Mouse (Mus musculus): ENCODE data around the gene Lyrm4. TPM values are rescaled to one million over a fixed set of nuclear protein-coding genes. Genes with fewer than 3 reads are reported as not detected.
"Not testable (repeated sequence)": the region's sequence is repeated elsewhere in the genome, so short reads cannot be mapped to it uniquely, and the experiment has no call there.

Lyrm4 gene
- polyA plus RNA-seq, 1 experiment from 2014 or later, result 31.6 TPM

DNA sequence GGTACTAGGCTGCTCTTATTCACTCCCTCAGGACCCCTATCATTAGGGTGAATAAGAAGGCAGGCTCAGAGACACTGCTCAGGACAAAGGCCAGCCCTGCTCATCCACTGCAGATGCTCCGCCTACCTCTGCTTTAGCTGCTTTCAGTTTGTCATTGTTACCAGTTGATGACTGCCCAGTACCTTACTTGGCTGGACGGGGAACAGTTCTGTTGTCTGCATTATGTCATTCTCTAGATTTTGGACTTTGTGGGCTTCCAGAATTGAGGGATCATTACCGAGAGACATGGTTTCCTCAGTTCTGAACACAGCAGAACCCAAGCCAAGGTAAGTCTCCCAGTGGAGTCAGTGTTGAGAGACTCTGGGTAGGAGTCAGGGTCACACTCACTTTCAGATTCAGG is 122.1 kb downstream of the Lyrm4 start:
- 77% methylated on average over 3 of the region's 3 CpGs for WGBS
- Histone ChIP-seq H3K27me3 (ENCODE audit: control insufficient read depth, insufficient read depth, low read length) (no peaks in the 10 kb centered on the region), H3K36me3 (ENCODE audit: control insufficient read depth, insufficient read depth, low read length) (no peaks in the 10 kb centered on the region), H3K27ac (replicated peaks in 1 of 2; ENCODE audit: control insufficient read depth in 1 of 2, insufficient read depth in 1 of 2, low read depth in 2 of 2, low read length in 2 of 2) (peak overlapping the region; percentile 48 to 66; a peak in 3 of 4 replicates), H3K9me3 (ENCODE audit: control insufficient read depth, low read length) (no peaks in the 10 kb centered on the region), H3K4me1 (ENCODE audit: control insufficient read depth in 2 of 2, insufficient read depth in 2 of 2, low read length in 2 of 2) (peaks cover 31 to 57% of the 10 kb centered on the region in 2 experiments), H3K4me3 (ENCODE audit: control insufficient read depth in 1 of 2, insufficient read depth in 1 of 2, low read depth in 1 of 2, low read length in 2 of 2) (no peak overlapping the region), H3K4me2 (ENCODE audit: low read length) (no peak overlapping the region), H3K9ac (ENCODE audit: low read length) (peak overlapping the region; percentile 38; the same call in 1 of the 2 replicates)
- no peak for ATAC-seq (ENCODE audit: insufficient number of reproducible peaks, insufficient read depth, low FRiP score, low read depth)

DNA sequence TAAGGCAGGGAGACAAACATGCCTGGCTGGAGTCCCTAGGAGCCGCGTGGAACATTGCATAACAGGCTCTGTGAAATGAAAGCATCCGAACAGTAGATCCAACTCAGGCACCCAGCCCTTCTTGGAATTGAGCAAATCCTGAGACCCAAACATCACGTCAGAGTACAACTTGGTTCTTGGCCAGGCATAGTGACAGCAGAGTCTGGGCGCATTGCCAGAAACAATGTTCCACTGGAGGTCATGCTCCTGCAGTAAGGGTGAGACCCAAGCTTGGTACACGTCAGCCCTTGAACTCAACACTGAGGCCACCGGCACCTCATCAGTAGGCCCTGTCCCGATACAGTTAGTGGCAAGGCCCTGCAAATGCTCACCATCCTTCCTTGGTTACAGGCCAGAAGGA is 123.3 kb downstream of the Lyrm4 start:
- H3K27ac ChIP-seq (replicated peaks in 1 of 2; ENCODE audit: control insufficient read depth in 1 of 2, insufficient read depth in 1 of 2, low read depth in 2 of 2, low read length in 2 of 2), result peak overlapping the region; percentile 15 to 63
- no peak overlapping the region for H3K4me3 ChIP-seq (ENCODE audit: control insufficient read depth in 1 of 2, insufficient read depth in 1 of 2, low read depth in 1 of 2, low read length in 2 of 2)
- H3K36me3 ChIP-seq (ENCODE audit: control insufficient read depth, insufficient read depth, low read length), result no peaks in the 10 kb centered on the region
- ATAC-seq (ENCODE audit: insufficient number of reproducible peaks, insufficient read depth, low FRiP score, low read depth), result peak; percentile 83
- H3K4me1 ChIP-seq (ENCODE audit: control insufficient read depth in 2 of 2, insufficient read depth in 2 of 2, low read length in 2 of 2), result peaks cover 33 to 66% of the 10 kb centered on the region in 2 experiments
- H3K4me2 ChIP-seq (ENCODE audit: low read length), result no peak overlapping the region
- H3K9ac ChIP-seq (ENCODE audit: low read length), result no peak overlapping the region
- H3K27me3 ChIP-seq (ENCODE audit: control insufficient read depth, insufficient read depth, low read length), result no peaks in the 10 kb centered on the region
- 19% methylated on average over 8 of the region's 8 CpGs for WGBS
- H3K9me3 ChIP-seq (ENCODE audit: control insufficient read depth, low read length), result no peaks in the 10 kb centered on the region

DNA sequence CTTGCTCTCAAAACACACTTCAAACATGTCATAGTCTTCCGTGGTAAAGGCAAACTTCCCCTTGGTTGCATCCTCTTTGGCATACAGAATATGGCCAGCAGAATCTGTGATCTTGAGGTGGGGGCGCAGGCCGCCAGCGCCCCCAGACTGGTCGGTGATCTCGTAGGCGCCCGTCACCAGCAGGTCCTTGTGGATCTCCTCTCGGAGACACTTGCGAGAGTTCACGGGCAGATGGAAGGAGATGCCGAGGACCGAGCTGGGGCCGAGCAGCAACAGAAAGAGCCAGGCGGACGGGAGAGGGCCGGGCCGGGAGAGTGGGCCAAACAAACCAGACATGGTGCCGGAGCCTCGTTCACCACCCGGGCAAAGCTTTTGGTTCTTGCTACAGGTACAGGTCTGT is 126.1 kb downstream of the Lyrm4 start:
- H3K4me1 ChIP-seq (ENCODE audit: control insufficient read depth in 2 of 2, insufficient read depth in 2 of 2, low read length in 2 of 2), result peaks cover 30 to 58% of the 10 kb centered on the region in 2 experiments

DNA sequence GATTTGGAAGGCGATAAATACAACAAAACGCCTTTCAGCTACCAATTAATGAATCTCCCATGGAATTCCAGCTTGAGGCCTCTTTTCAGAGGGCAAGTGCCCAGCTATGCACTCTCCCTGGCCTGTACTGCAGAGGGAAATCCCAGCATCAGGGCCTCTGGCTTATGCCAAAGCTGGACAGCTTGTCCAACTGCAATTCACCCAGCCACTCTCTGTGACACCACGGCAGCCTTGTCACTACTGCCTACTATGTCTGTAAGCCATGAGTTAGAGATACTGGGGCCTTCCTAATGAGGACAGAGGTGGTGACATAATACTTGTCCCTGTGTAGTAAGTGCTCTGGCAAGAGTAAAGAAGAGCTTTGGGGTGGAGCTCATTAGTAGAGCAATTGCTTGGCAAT is 128.0 kb downstream of the Lyrm4 start:
- no peak overlapping the region for H3K4me2 ChIP-seq (ENCODE audit: low read length)
- H3K9ac ChIP-seq (ENCODE audit: low read length), result no peak overlapping the region
- WGBS, result 33% methylated on average over 3 of the region's 3 CpGs
- peak overlapping the region in 1 of 2 experiments; percentile 29; a peak in 3 of 4 replicates for H3K27ac ChIP-seq (replicated peaks in 1 of 2; ENCODE audit: control insufficient read depth in 1 of 2, insufficient read depth in 1 of 2, low read depth in 2 of 2, low read length in 2 of 2)
- peaks cover 16 to 40% of the 10 kb centered on the region in 2 experiments for H3K4me1 ChIP-seq (ENCODE audit: control insufficient read depth in 2 of 2, insufficient read depth in 2 of 2, low read length in 2 of 2)
- H3K36me3 ChIP-seq (ENCODE audit: control insufficient read depth, insufficient read depth, low read length), result no peaks in the 10 kb centered on the region
- no peaks in the 10 kb centered on the region for H3K9me3 ChIP-seq (ENCODE audit: control insufficient read depth, low read length)
- no peaks in the 10 kb centered on the region for H3K27me3 ChIP-seq (ENCODE audit: control insufficient read depth, insufficient read depth, low read length)
- H3K4me3 ChIP-seq (ENCODE audit: control insufficient read depth in 1 of 2, insufficient read depth in 1 of 2, low read depth in 1 of 2, low read length in 2 of 2), result no peak overlapping the region
- ATAC-seq (ENCODE audit: insufficient number of reproducible peaks, insufficient read depth, low FRiP score, low read depth), result no peak

More for the DNA sequence above, 126.1 kb downstream of the Lyrm4 start:
- WGBS, result 95% methylated on average over 19 of the region's 21 CpGs
- not testable (repeated sequence) for H3K27me3 ChIP-seq (ENCODE audit: control insufficient read depth, insufficient read depth, low read length); H3K36me3 ChIP-seq (ENCODE audit: control insufficient read depth, insufficient read depth, low read length); ATAC-seq (ENCODE audit: insufficient number of reproducible peaks, insufficient read depth, low FRiP score, low read depth); H3K4me2 ChIP-seq (ENCODE audit: low read length); H3K9ac ChIP-seq (ENCODE audit: low read length); H3K27ac ChIP-seq (replicated peaks in 1 of 2; ENCODE audit: control insufficient read depth in 1 of 2, insufficient read depth in 1 of 2, low read depth in 2 of 2, low read length in 2 of 2); H3K4me3 ChIP-seq (ENCODE audit: control insufficient read depth in 1 of 2, insufficient read depth in 1 of 2, low read depth in 1 of 2, low read length in 2 of 2); H3K9me3 ChIP-seq (ENCODE audit: control insufficient read depth, low read length)

DNA sequence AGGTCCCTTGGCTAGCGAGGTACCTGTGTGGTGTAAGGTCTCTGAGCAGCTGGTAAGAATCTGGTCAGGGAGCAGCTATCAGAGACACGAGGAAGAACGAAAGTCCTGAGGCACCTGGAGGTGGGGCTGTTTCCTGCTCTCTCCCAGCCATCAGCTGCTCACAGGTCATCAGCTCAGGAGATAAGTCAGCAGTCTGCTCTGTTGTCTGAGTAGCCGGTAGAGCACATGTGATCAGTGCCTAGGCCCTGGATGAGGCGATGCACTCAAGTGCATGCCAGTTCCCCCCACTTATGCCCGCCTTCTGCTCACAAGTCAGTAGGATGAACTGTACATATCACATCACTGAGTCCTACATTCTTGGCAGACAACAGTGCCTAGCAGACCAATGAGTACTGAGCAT is 134.3 kb downstream of the Lyrm4 start:
- Histone ChIP-seq H3K36me3 (ENCODE audit: control insufficient read depth, insufficient read depth, low read length) (peaks cover 17% of the 10 kb centered on the region), H3K4me2 (ENCODE audit: low read length) (no peak overlapping the region), H3K4me3 (ENCODE audit: control insufficient read depth in 1 of 2, insufficient read depth in 1 of 2, low read depth in 1 of 2, low read length in 2 of 2) (no peak overlapping the region), H3K4me1 (ENCODE audit: control insufficient read depth in 2 of 2, insufficient read depth in 2 of 2, low read length in 2 of 2) (peaks cover 5 to 13% of the 10 kb centered on the region in 2 experiments), H3K9ac (ENCODE audit: low read length) (no peak overlapping the region), H3K27ac (replicated peaks in 1 of 2; ENCODE audit: control insufficient read depth in 1 of 2, insufficient read depth in 1 of 2, low read depth in 2 of 2, low read length in 2 of 2) (no peak overlapping the region), H3K27me3 (ENCODE audit: control insufficient read depth, insufficient read depth, low read length) (no peaks in the 10 kb centered on the region), H3K9me3 (ENCODE audit: control insufficient read depth, low read length) (no peaks in the 10 kb centered on the region)
- no peak; the same call in 1 of the 2 replicates for ATAC-seq (ENCODE audit: insufficient number of reproducible peaks, insufficient read depth, low FRiP score, low read depth)
- 53% methylated on average over 6 of the region's 6 CpGs for WGBS

DNA sequence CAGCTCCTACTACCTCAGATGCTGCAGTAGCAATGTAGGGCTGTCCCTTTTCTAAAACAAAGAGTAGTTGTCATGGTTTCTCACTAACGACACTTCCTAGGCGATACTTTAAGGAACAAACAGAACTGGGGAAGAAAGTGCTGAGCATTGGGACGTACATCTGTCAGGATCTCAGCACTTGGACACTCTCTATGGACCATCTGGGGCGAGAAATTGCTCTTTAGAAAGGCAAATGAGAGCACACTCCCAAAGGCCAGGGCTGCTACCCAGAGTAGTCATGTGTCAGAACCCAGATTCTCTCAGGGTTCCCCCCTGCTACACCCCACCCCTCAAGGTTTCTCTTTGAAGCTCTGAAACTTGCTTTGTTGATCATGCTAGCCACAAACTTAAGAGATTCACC is 136.9 kb downstream of the Lyrm4 start:
- H3K4me1 ChIP-seq (ENCODE audit: control insufficient read depth in 2 of 2, insufficient read depth in 2 of 2, low read length in 2 of 2), result 0 out of 4 replicates have a peak, but pooled peaks cover 2 to 4% of the 10 kb centered on the region in 2 experiments
- no peak for ATAC-seq (ENCODE audit: insufficient number of reproducible peaks, insufficient read depth, low FRiP score, low read depth)
- no peak overlapping the region for H3K27ac ChIP-seq (replicated peaks in 1 of 2; ENCODE audit: control insufficient read depth in 1 of 2, insufficient read depth in 1 of 2, low read depth in 2 of 2, low read length in 2 of 2)
- peaks cover 31% of the 10 kb centered on the region for H3K36me3 ChIP-seq (ENCODE audit: control insufficient read depth, insufficient read depth, low read length)
- H3K27me3 ChIP-seq (ENCODE audit: control insufficient read depth, insufficient read depth, low read length), result no peaks in the 10 kb centered on the region
- no peak overlapping the region for H3K4me2 ChIP-seq (ENCODE audit: low read length)
- no peak overlapping the region for H3K4me3 ChIP-seq (ENCODE audit: control insufficient read depth in 1 of 2, insufficient read depth in 1 of 2, low read depth in 1 of 2, low read length in 2 of 2)
- H3K9me3 ChIP-seq (ENCODE audit: control insufficient read depth, low read length), result no peaks in the 10 kb centered on the region
- 88% methylated on average over 4 of the region's 4 CpGs for WGBS
- no peak overlapping the region for H3K9ac ChIP-seq (ENCODE audit: low read length)

DNA sequence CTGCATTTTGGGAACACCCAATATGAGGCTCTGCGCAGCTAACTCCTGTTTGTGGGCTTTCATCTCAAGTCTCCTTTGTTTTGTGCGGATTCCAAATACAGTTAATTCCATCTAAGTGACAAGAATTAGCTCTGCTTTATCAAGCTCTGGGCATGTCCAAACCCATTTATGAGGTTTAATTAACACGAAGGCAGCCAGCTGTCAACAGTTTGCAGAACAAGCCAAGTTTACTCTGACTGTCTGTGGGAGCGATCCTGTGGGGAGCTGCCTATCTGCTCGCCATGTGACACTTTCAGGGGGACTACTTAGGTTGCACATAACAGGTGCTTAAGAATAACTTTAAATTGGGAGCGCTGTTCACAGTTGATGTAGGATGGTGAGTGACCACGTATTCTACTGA is 140.4 kb downstream of the Lyrm4 start:
- Histone ChIP-seq H3K9ac (ENCODE audit: low read length) (no peak overlapping the region), H3K9me3 (ENCODE audit: control insufficient read depth, low read length) (no peaks in the 10 kb centered on the region), H3K4me2 (ENCODE audit: low read length) (no peak overlapping the region), H3K27ac (replicated peaks in 1 of 2; ENCODE audit: control insufficient read depth in 1 of 2, insufficient read depth in 1 of 2, low read depth in 2 of 2, low read length in 2 of 2) (no peak overlapping the region), H3K36me3 (ENCODE audit: control insufficient read depth, insufficient read depth, low read length) (peaks cover 31% of the 10 kb centered on the region), H3K27me3 (ENCODE audit: control insufficient read depth, insufficient read depth, low read length) (no peaks in the 10 kb centered on the region), H3K4me1 (ENCODE audit: control insufficient read depth in 2 of 2, insufficient read depth in 2 of 2, low read length in 2 of 2) (no peaks in the 10 kb centered on the region), H3K4me3 (ENCODE audit: control insufficient read depth in 1 of 2, insufficient read depth in 1 of 2, low read depth in 1 of 2, low read length in 2 of 2) (no peak overlapping the region)
- WGBS, result 86% methylated on average over 7 of the region's 7 CpGs
- ATAC-seq (ENCODE audit: insufficient number of reproducible peaks, insufficient read depth, low FRiP score, low read depth), result no peak

DNA sequence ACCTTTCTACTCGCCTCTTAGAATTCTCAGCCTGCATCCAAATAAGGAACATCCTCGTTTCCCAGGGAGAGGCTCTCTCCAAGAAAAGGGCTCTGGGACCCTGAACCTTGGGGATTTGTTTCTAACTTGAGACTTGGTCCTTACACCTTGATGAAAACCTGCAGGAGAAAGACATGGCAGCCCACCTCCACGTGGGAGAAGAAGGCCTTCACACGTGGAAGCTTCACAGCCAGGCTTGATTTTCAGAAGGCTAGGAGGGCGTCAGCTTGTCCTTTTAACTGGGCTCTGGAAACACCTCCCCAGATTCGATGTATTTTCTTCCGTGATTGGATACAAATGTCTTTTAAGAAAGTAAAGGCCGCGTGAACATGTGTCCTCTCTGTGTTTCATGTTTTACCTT is 147.5 kb downstream of the Lyrm4 start:
- WGBS, result 39% methylated on average over 9 of the region's 9 CpGs
- Histone ChIP-seq H3K36me3 (ENCODE audit: control insufficient read depth, insufficient read depth, low read length) (no peaks in the 10 kb centered on the region), H3K4me2 (ENCODE audit: low read length) (peak overlapping the region; percentile 100), H3K9ac (ENCODE audit: low read length) (peak overlapping the region; percentile 81), H3K9me3 (ENCODE audit: control insufficient read depth, low read length) (no peaks in the 10 kb centered on the region; the same call in 1 of the 2 replicates), H3K27ac (replicated peaks in 1 of 2; ENCODE audit: control insufficient read depth in 1 of 2, insufficient read depth in 1 of 2, low read depth in 2 of 2, low read length in 2 of 2) (no peak overlapping the region), H3K4me3 (ENCODE audit: control insufficient read depth in 1 of 2, insufficient read depth in 1 of 2, low read depth in 1 of 2, low read length in 2 of 2) (peak overlapping the region; percentile 58 to 72), H3K4me1 (ENCODE audit: control insufficient read depth in 2 of 2, insufficient read depth in 2 of 2, low read length in 2 of 2) (peaks cover 6 to 10% of the 10 kb centered on the region in 2 experiments; a peak in 2 of 4 replicates), H3K27me3 (ENCODE audit: control insufficient read depth, insufficient read depth, low read length) (no peaks in the 10 kb centered on the region; the same call in 1 of the 2 replicates)
- no peak for ATAC-seq (ENCODE audit: insufficient number of reproducible peaks, insufficient read depth, low FRiP score, low read depth)
